Mouse (Mus musculus) CH12.LX (cell line): ENCODE results near the gene Gm11492. TPM values are rescaled to one million over a fixed set of nuclear protein-coding genes. Genes with fewer than 3 reads are reported as not detected.

ENCODE experiments used
- DNase-seq: peaks from one replicate; pipeline ENCODE4 v3.0.0-alpha.2; 2013; ENCODE audit errors: extremely low read depth
- H3K27ac ChIP-seq: 2 replicates; pipeline ENCODE4 v1.5.1; 2012; ENCODE audit warnings: low read depth, mild to moderate bottlenecking, control low read depth, moderate library complexity; ENCODE audit not compliant: insufficient read depth
- H3K27me3 ChIP-seq: replicated peaks from 2 replicates; pipeline ENCODE3; 2012; ENCODE audit warnings: inconsistent platforms
- H3K36me3 ChIP-seq, 2 experiments: replicated peaks in 1 of 2; 2 replicates each; pipeline versions ENCODE3 to v1.6.1; 2012; ENCODE audit warnings: inconsistent platforms in 1 of 2, low read length in 1 of 2, mild to moderate bottlenecking in 1 of 2, mixed read lengths in 1 of 2, moderate library complexity in 1 of 2; ENCODE audit not compliant: control insufficient read depth in 1 of 2, insufficient read depth in 1 of 2
- H3K4me1 ChIP-seq, 2 experiments: 2 replicates each; pipeline ENCODE4 v1.6.1; 2012; ENCODE audit warnings: inconsistent platforms in 1 of 2, moderate library complexity in 1 of 2; ENCODE audit not compliant: insufficient read depth in 2 of 2, control insufficient read depth in 1 of 2
- H3K4me2 ChIP-seq: 2 replicates; pipeline ENCODE4 v1.6.1; 2012; ENCODE audit warnings: low read depth, mild to moderate bottlenecking, control low read depth; ENCODE audit not compliant: poor library complexity, insufficient read depth, severe bottlenecking
- H3K4me3 ChIP-seq, 3 experiments: fragments of 150-350 bp in 1 of 3; sonication (generic) in 1 of 3; replicated peaks in 1 of 3; 2 replicates each; pipeline versions ENCODE3 to v1.5.1; 2011 to 2012; ENCODE audit warnings: low read depth in 2 of 3, low read length in 2 of 3, mild to moderate bottlenecking in 2 of 3, moderate library complexity in 2 of 3, control low read depth in 1 of 3, improper control_type of control experiment in 1 of 3, inconsistent platforms in 1 of 3, mixed read lengths in 1 of 3; ENCODE audit not compliant: poor library complexity in 1 of 3
- H3K79me2 ChIP-seq: replicated peaks from 2 replicates; pipeline ENCODE4 v1.6.1; 2012; ENCODE audit warnings: mild to moderate bottlenecking, moderate library complexity; ENCODE audit not compliant: control insufficient read depth, poor library complexity, insufficient read depth, severe bottlenecking; ENCODE audit errors: extremely low read depth
- H3K9ac ChIP-seq: 2 replicates; pipeline ENCODE4 v1.6.1; 2012; ENCODE audit warnings: low read depth, mild to moderate bottlenecking, control low read depth, moderate library complexity; ENCODE audit not compliant: insufficient read depth
- H3K9me3 ChIP-seq: replicated peaks from 2 replicates; pipeline ENCODE3; 2012; ENCODE audit warnings: low read length, inconsistent platforms, mixed read lengths
- CHD1 ChIP-seq: IDR thresholded peaks from 2 replicates; pipeline ENCODE4 v1.6.1; 2012; ENCODE audit warnings: low read depth, low read length, improper control_type of control experiment, inconsistent platforms
- CTCF ChIP-seq, 2 experiments: IDR thresholded peaks in 1 of 2; conservative IDR thresholded peaks in 1 of 2; 2 replicates each; pipeline ENCODE4 v1.5.1; 2011 to 2012; ENCODE audit warnings: low read depth in 2 of 2, low read length in 2 of 2, improper control_type of control experiment in 1 of 2, inconsistent platforms in 1 of 2, mild to moderate bottlenecking in 1 of 2, moderate library complexity in 1 of 2
- E2F4 ChIP-seq: IDR thresholded peaks from 2 replicates; pipeline ENCODE4 v1.6.1; 2011; ENCODE audit warnings: low read depth, low read length, improper control_type of control experiment; ENCODE audit not compliant: insufficient replicate concordance
- ELF1 ChIP-seq: IDR thresholded peaks from 2 replicates; pipeline ENCODE4 v1.6.1; 2014; ENCODE audit warnings: low read depth, mild to moderate bottlenecking, inconsistent platforms, low read length, improper control_type of control experiment
- EP300 ChIP-seq: IDR thresholded peaks from 2 replicates; pipeline ENCODE4 v1.6.1; 2011; ENCODE audit warnings: low read length, improper control_type of control experiment
- ETS1 ChIP-seq: conservative IDR thresholded peaks from 2 replicates; pipeline ENCODE4 v1.6.1; 2012; ENCODE audit warnings: low read depth, mild to moderate bottlenecking, inconsistent platforms, low read length, improper control_type of control experiment, moderate library complexity
- GABPA ChIP-seq: IDR thresholded peaks from 2 replicates; pipeline ENCODE4 v1.6.1; 2012; ENCODE audit warnings: low read depth, low read length, improper control_type of control experiment, inconsistent platforms; ENCODE audit not compliant: insufficient replicate concordance
- HCFC1 ChIP-seq: IDR thresholded peaks from 2 replicates; pipeline ENCODE4 v1.6.1; 2012; ENCODE audit warnings: low read depth, mild to moderate bottlenecking, inconsistent platforms, low read length, improper control_type of control experiment
- IRF4 ChIP-seq: IDR thresholded peaks from 2 replicates; pipeline ENCODE4 v1.6.1; 2014; ENCODE audit warnings: low read depth, mild to moderate bottlenecking, inconsistent platforms, low read length, improper control_type of control experiment
- JUN ChIP-seq: IDR thresholded peaks from 2 replicates; pipeline ENCODE4 v1.6.1; 2011; ENCODE audit warnings: low read depth, mild to moderate bottlenecking, low read length, improper control_type of control experiment, moderate library complexity; ENCODE audit not compliant: insufficient read depth
- JUND ChIP-seq: conservative IDR thresholded peaks from 2 replicates; pipeline ENCODE4 v1.6.1; 2011; ENCODE audit warnings: low read depth, low read length, improper control_type of control experiment
- MAZ ChIP-seq: IDR thresholded peaks from 2 replicates; pipeline ENCODE4 v1.6.1; 2012; ENCODE audit warnings: low read depth, mild to moderate bottlenecking, inconsistent platforms, low read length, improper control_type of control experiment, moderate library complexity
- NELFE ChIP-seq: IDR thresholded peaks from 2 replicates; pipeline ENCODE4 v1.6.1; 2011; ENCODE audit warnings: low read depth, low read length, improper control_type of control experiment
- NRF1 ChIP-seq: IDR thresholded peaks from 2 replicates; pipeline ENCODE4 v1.6.1; 2014; ENCODE audit warnings: low read depth, mild to moderate bottlenecking, inconsistent platforms, low read length, improper control_type of control experiment, moderate library complexity
- PAX5 ChIP-seq: IDR thresholded peaks from 2 replicates; pipeline ENCODE4 v1.6.1; 2012; ENCODE audit warnings: low read length, inconsistent platforms, mixed read lengths
- POLR2A ChIP-seq: IDR thresholded peaks from 2 replicates; pipeline ENCODE4 v1.6.1; 2011; ENCODE audit warnings: low read depth, mild to moderate bottlenecking, improper control_type of control experiment, low read length
- UBTF ChIP-seq: IDR thresholded peaks from 2 replicates; pipeline ENCODE4 v1.6.1; 2012; ENCODE audit warnings: low read depth, mild to moderate bottlenecking, inconsistent platforms, low read length, improper control_type of control experiment, moderate library complexity
- USF1 ChIP-seq: IDR thresholded peaks from 2 replicates; pipeline ENCODE4 v1.6.1; 2014; ENCODE audit warnings: low read depth, mild to moderate bottlenecking, inconsistent platforms, low read length, improper control_type of control experiment
- USF2 ChIP-seq: conservative IDR thresholded peaks from 2 replicates; pipeline ENCODE4 v1.6.1; 2011; ENCODE audit warnings: low read depth, low read length, improper control_type of control experiment
- ZMIZ1 ChIP-seq: IDR thresholded peaks from 2 replicates; pipeline ENCODE4 v1.6.1; 2012; ENCODE audit warnings: low read depth, mild to moderate bottlenecking, inconsistent platforms, low read length, improper control_type of control experiment
- ZNF384 ChIP-seq: IDR thresholded peaks from 2 replicates; pipeline ENCODE4 v1.6.1; 2012; ENCODE audit warnings: low read depth, low read length, improper control_type of control experiment, inconsistent platforms
- dilution Hi-C: fragments of 300-500 bp; cut with MboI; formaldehyde crosslinking; loops from 2 replicates; pipeline ENCODE4 v1.14.3; 2020; ENCODE audit warnings: low sequenced_read_pairs; ENCODE audit not compliant: extremely low pct_unique_long_range_greater_than_20kb, extremely low pct_ligation_motif_present
- in situ Hi-C: fragments of 300-500 bp; cut with MboI; formaldehyde crosslinking; loops from 3 replicates; pipeline ENCODE4 v1.14.3; 2019; ENCODE audit warnings: low sequenced_read_pairs, low pct_ligation_motif_present, low pct_unique_long_range_greater_than_20kb, mixed read lengths
- polyA plus RNA-seq: library from polyadenylated mRNA; unstranded; fragments of >175 nt; gene quantifications from 2 replicates; pipeline ENCODE4 v1.2.1, GENCODE M21; 2012; ENCODE audit warnings: low read depth; ENCODE audit not compliant: insufficient read length
- total RNA-seq, 2 experiments: library from RNA; depleted of rRNA; stranded (reverse); fragments of 300-350 nt in 1 of 2; fragments of >200 nt in 1 of 2; gene quantifications; 2 replicates each; pipeline ENCODE4 v1.2.3; 2012 to 2014

Gene Gm11492
- total and polyA plus RNA-seq, 3 experiments = not detected

GRCm38 (mm10) chr11:87523466-87523865, 43.0 kb upstream of the Gm11492 start:
- peaks cover 14 to 70% of the 10 kb centered on the region in 2 experiments for H3K4me1 ChIP-seq
- no peaks in the 10 kb centered on the region for H3K79me2 ChIP-seq
- no peaks in the 10 kb centered on the region for H3K27me3 ChIP-seq
- in situ Hi-C loops = loop anchor here (5.0 kb wide), 1 partner anchor 91 kb away; no protein-coding TSS in a partner anchor
- H3K4me3 ChIP-seq = no peak overlapping the region
- TF ChIP-seq USF2 = no peak
- no peak for TF ChIP-seq ELF1
- TF ChIP-seq GABPA = no peak
- no peak for TF ChIP-seq NRF1
- no peak for TF ChIP-seq E2F4
- no peak for TF ChIP-seq EP300
- no peak for TF ChIP-seq ZMIZ1
- TF ChIP-seq PAX5 = no peak
- no peak for TF ChIP-seq ZNF384
- no peak for TF ChIP-seq UBTF
- TF ChIP-seq JUN = no peak
- TF ChIP-seq NELFE = no peak
- TF ChIP-seq IRF4 = no peak
- TF ChIP-seq ETS1 = no peak
- TF ChIP-seq, all 38 proteins: peak for 0
- DNase-seq = no peak
- no peaks in the 10 kb centered on the region for H3K36me3 ChIP-seq
- H3K9me3 ChIP-seq = no peaks in the 10 kb centered on the region
- no peak overlapping the region for H3K4me2 ChIP-seq
- no peak overlapping the region for H3K27ac ChIP-seq
- dilution Hi-C loops = no loop called here
- no peak overlapping the region for H3K9ac ChIP-seq

DNA sequence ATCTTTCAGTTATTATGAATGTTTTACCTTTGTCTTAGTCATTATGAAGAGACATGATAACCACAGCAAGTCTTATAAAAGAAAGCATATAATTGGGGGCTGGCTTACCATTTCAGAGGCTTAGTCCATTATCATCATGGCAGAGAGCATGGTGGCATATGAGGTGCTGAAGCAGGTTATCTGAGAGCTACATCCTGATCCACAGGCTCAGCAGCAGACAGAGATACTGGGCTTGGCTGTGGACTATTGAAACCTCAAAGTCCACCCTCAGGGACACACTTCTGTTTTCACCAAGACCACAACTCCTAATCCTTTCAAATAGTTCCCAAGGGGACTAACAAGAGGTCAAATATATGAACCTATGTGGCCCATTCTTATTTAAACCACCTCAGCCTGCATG, 42.5 kb upstream of the Gm11492 start:
- Histone ChIP-seq H3K27ac (no peak overlapping the region), H3K9ac (no peak overlapping the region), H3K36me3 (no peaks in the 10 kb centered on the region), H3K4me3 (no peak overlapping the region), H3K4me2 (no peak overlapping the region), H3K4me1 (peaks cover 14 to 66% of the 10 kb centered on the region in 2 experiments), H3K9me3 (no peaks in the 10 kb centered on the region), H3K79me2 (no peaks in the 10 kb centered on the region), H3K27me3 (no peaks in the 10 kb centered on the region)
- DNase-seq = no peak
- in situ Hi-C loops (loop anchor here (5.0 kb wide), 1 partner anchor 92 kb away; no protein-coding TSS in a partner anchor), dilution Hi-C loops (no loop called here)
- TF ChIP-seq POLR2A = no peak
- no peak for TF ChIP-seq HCFC1
- no peak for TF ChIP-seq USF1
- TF ChIP-seq USF2 = no peak
- no peak for TF ChIP-seq CHD1
- TF ChIP-seq JUND = no peak
- TF ChIP-seq MAZ = no peak
- no peak for TF ChIP-seq ELF1
- no peak for TF ChIP-seq CTCF (conservative IDR thresholded peaks at IDR 0.05 in 1 of 2, IDR thresholded peaks at IDR 0.05 in 1 of 2; ENCODE audit: low read depth in 2 of 2, low read length in 2 of 2)
